Mouse (Mus musculus) gastrocnemius, postnatal 25 days (tissue): Measurements from ENCODE around the gene Pde4d. TPM values are rescaled to one million over a fixed set of nuclear protein-coding genes. Genes with fewer than 3 reads are reported as not detected.

Source experiments
- DNase-seq: peaks from one replicate; pipeline ENCODE4 v3.0.0; 2022
- total RNA-seq, 2 experiments: library from RNA; stranded (reverse); gene quantifications; 1 replicate in 1 of 2; 2 replicates in 1 of 2; pipeline ENCODE4 v1.2.3; 2021

The Pde4d gene
- total RNA-seq, 2 experiments from 2014 or later, result 153 to 164 TPM

DNA sequence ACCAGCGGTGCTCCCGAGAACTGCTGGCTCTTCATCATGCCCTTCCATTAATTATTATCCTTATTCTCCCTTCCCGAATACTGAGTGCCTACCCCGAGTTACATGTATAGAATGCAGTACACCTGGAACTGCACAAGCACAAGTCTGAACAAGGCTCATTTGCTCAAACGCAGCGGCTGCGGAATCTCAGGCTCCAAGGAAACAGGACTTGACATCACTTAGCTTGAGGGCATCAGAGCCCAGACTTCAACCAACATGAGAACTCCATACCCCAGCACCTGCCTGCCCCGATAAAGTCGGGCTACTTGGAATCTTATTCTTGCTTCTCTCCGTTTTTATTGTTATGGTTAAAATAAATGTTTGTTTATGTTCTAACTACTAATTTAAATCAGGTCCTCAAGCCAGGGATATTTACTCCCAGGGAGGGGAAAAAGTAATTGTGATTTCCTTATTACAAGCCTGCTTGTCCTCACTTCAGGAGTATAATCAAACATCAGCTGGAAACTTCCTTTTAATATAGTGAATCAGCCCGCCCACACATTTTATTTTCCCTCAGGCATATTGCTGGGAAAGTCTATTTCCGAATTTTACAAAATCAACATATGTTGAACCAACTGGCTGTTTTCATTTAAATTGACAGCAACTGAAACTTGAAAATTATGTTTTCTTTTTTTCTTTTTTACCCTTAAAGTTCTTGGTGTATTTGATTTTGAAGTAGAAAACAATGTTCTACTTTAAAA is 849.9 kb downstream of the Pde4d start:
- no peak for DNase-seq

DNA sequence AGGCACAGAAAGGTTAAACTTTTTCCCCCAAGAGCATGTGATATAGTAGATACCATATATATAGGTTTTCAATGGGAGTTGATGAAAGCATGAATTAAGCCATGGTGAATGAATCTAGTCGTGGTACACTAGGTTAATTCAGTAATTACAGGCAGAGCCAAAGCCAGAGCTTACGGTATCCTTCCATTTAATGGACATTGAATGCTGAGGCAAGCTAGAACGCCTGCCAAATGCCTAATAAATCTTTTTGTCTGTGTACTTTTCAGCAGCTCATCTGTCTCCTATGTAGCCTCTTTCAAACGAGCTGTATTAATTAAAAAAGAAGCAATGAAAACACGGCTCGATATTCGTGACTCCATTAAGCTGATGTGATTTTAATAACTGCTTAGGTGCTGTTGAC is 862.8 kb downstream of the Pde4d start:
- DNase-seq, result no peak

DNA sequence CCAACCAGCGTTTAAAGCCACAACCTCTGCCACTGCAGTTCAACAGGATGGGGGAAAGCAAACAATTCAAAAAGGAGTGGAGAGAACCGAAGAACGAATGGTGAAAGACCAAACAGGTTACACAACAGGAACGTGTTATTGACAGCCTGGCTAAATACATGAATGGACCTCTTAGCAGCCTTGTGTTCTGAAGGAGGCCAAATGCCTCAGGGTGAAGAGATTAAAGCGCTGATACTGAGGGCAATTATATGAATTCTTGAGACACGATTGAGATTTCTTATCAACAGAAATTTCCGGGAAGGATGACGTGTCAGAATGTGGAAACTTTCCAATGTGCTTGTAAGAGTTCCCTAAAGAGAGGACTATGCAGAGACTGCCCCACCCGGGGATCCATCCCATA is 865.9 kb downstream of the Pde4d start:
- DNase-seq, result no peak

DNA sequence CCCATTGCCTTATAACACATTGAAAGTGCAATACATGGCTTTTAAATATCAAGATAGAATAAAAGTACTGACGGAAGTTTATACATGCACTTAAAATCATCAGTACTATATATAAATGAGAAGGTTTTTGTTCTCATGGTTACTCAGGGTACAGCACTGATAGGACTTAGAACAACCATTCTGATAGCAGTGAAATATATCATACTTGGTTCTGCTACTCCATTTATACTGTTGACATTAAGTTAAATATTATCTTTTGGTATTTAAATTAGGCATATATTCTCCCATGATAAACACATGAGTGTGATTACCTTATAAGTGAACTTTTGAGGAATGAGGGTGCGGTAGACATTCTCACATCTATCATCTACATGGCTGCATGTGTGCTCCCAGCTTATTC is 867.9 kb downstream of the Pde4d start:
- no peak for DNase-seq

DNA sequence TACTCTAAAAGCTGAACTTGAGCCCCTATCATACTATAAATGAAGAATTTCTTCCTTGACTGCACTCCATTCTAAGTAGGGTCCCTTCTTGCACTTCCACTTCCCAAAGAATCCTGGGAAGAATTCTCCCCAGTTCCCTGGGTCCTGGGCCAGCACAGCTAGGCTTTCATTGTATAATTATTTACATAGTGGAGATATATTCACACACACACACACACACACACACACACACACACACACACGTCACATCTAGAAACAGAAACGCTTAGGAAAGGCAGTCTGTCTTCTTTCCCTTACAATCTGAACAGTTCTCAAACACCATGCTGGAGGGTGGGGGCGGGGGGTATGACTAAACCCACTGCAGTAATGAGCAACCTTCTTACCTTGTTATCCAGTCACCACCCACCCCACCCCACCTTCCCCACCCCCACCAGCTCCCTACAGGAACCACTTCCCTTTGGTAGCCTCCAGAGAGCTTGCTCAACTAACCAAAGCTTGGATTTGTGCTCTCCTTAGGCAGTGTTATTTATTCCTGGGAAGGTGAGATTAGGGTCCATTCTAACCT is 868.8 kb downstream of the Pde4d start:
- no peak for DNase-seq

DNA sequence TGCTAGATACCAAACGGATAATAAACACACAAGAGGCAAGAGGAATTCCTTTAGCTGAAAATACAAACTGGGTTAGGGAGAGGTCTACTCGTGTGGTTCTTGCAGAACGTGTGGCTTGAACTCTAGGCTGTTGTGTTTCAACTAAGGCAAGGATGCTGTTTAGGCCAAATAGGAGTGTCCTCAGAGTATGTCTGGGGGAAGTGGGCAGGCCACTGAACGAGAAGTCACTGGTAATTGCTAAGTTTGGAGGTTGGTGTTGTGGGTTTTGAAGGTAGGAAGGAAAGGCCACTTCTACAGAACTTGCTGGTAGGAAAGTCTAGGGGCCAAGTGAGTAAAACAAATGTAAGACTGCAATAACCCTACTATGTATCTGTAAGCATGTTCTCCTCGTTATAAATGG is 876.3 kb downstream of the Pde4d start:
- no peak for DNase-seq

DNA sequence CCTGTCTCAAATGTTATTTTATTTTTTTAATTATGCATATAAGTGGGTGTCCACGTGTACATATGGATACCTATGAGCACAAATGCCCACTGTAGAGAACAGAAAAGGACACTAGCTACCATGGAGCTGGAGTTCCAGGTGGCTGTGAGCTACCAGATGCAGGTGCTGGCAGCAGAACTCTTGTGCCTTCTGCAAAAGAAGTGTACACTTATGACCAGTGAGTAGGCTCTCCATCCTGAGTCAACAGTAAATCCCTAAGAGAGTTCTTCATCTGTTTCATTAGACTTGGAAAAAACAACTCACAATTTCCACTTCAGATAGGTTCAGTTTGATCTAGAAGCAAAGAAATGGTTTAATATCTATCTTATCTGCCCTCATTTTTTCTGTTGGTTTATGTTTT is 881.8 kb downstream of the Pde4d start:
- DNase-seq, result no peak

DNA sequence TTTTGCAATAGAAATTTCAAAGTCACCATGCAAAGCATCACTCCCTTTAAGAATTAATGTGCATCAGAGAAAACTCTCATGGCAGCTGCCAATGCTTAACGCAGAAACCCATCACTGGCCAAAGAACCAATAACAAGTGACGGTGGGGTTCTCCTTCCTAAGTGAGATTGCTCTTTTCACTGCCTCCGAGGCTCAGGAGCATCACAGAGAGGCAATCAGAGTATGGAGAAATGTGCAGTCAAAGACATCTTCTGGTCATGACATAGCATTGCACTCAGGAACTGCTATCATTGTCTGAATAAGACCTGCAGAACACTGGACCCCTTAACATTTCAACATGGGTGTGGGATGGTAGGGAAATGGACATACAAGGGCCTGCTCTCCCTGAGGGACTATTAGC is 892.2 kb downstream of the Pde4d start:
- DNase-seq, result no peak

DNA sequence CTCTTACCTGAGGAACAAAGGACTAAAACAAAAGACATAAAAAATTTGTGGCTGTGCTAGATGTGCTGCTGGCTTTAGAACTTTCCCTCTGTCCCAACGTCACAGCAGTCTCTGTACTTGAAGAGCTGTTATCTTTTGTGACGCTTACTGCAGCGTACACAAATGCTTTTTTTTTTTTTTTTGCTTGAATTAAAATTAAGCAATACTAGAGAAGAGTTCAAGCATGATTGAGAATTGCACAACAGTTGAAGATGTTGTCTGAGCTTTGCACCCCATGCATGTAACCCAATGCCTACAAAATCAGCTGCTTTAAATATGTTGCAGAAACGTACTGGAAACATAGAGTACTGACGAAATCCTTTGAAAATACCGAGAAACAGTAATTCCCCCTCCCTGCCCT is 892.7 kb downstream of the Pde4d start:
- no peak for DNase-seq

DNA sequence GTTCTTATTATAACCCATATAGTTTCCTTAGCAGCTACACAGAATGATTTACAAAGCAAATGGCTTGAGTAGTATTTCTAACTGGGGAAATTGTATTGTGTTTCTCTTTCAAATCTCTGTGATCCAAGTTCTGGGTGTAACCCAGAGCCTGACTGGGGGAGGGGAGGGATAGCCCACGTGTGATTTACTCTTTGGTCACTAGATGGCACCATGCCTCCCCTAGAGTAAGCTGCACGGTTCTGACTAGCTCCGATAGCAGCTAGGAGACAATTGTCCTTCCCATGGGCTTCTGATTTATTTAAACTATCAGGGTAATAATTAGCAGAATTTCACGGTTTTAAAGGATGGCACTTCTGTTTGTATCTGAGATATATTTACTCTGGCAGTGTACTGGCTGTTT is 893.8 kb downstream of the Pde4d start:
- peak; percentile 65 for DNase-seq

DNA sequence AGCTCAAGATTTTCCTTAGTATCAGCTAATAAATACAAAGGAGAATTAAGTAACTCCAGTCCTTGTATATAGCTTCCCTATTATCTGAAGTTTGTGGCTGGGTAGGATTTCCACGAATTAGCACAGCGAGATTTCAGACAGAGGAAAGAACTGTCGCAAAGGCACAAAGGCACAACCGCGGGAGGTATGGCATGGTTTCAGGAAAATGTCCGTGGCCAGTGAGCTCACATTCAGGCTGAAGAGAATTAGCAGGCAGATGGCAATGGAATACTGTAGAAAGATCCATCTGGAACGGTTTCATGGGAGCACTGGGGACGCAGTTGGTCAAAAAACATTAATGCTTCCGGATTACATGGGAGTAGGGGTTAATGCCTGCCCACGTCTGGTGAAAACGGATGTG is 898.0 kb downstream of the Pde4d start:
- peak; percentile 11 for DNase-seq

DNA sequence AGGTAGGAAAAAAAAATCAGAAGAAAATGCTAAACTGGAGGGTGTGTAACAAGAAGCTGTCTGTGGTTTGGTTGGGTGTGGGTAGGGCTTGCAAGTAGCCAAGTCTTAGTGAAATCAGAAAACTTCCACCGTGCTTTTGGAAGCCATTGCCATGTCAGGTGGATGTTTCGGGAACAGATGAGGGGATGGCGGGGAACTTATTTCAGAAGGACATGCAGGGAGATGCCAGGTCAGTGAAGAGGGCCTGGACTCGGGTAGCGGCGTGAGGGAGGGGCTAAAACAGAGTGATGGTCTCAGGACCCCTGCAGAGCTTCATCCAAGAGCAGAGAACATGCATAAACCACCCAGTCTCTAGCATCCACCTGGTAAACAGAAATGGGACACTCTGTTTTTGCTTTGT is 898.6 kb downstream of the Pde4d start:
- no peak for DNase-seq

DNA sequence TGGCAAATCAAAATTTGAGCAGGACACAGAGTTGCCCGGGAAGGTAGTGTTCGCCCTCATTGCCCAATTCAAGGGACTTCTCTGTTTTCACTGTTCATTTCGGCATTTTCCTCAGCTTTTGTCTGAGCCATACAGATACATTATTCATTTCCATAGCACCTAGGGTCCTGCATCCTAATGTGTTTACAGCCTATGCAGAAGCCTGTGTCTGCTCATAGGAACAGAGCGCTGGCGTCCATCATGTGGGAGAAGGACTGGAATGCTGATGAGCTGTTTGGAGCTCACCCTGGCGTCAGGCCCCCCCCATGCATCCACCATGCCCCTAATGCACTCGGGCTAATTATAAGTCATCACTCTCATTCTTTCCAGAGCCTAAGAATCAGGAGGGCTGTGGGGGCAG is 900.4 kb downstream of the Pde4d start:
- DNase-seq, result no peak

DNA sequence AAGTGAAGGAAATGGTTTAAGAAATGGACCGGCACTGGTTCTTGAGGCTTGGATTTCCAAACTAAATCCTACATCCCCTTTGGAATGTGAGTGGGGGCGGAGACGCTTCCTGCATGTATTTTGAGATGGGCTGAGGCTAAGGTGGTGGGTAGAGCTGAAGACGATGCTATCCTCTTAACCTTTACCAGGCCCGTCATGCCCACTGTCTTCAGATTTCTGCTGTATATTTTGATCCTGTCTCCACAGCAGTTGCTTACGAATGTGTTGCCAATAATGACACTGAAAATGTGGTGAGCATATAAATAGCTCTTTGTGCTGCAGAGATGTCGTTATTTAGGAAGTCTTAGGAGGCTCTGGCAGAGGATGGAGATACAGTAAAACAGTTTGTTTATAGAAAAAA is 904.3 kb downstream of the Pde4d start:
- peak; percentile 15 for DNase-seq

DNA sequence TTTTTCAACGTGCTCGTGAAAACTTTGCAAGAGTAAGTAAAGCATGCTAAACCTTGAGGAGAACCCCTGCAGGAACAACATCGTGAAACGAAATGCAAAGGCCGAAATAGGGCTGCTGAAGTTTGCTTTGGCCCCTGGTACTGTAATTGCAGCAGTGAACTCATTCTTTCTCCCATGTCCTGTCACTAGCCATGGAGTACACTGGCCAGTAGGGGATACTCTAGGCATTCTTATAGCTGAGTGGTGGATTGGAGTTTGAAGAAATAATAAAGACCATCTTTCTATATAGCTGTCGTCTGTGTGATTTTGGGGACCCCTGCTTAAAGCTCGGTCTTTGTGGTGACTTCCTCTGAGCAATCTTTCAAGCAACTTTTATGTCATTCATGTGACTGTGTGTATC is 906.5 kb downstream of the Pde4d start:
- no peak for DNase-seq

DNA sequence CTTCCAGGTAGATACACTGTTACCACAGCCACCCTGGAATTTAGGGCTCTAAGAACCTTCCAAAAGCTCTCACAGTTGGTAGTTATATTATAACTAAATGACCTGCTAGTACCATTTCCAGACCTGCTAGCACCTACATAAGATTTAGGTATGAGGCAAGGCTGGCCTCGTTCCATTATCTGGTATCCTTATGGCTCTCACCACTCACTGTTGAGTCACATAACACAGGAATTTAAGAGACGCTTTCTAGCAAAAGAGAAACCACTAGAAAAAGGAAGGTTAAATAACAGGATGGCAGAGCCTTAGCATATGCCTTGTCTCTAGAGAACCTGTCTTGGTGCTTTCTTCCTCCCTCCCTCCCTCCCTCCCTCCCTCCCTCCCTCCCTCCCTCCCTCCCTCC is 910.2 kb downstream of the Pde4d start:
- DNase-seq, result no peak

DNA sequence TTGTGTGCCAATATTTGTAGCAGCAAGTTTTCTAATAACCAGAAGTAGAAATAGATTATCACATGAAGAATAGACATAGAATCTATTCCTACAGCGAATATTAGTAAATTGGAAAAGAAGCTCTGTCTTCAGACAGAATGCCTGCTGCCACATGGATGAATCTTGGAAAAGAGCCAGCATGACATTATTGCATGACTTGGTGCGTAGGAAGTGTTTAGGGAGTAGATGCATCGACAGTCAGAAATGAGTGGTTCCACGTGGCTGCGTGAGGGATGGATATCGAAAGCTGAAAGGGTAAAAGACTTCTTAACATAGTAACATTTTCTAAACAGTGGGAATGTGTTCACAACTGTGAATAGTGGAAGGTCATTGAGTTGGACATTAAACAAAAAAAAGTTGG is 912.6 kb downstream of the Pde4d start:
- no peak for DNase-seq

DNA sequence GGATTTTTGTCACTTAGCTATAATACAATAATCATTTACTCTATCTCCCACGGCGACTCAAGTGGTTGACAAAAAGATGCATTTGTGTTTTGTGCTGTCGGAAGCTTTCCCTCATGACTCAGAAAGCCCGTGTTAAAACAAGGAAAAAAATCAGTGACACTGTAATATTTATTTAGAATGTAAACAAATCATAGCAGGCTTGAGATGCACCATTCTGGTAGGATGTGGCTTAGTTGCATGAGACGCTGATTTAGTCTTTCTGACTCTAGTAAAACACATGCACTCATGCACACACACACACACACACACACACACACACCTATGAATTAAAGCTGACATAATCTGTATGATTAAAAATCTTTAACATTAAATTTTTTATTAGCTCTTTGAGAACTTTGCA is 924.7 kb downstream of the Pde4d start:
- DNase-seq, result no peak

DNA sequence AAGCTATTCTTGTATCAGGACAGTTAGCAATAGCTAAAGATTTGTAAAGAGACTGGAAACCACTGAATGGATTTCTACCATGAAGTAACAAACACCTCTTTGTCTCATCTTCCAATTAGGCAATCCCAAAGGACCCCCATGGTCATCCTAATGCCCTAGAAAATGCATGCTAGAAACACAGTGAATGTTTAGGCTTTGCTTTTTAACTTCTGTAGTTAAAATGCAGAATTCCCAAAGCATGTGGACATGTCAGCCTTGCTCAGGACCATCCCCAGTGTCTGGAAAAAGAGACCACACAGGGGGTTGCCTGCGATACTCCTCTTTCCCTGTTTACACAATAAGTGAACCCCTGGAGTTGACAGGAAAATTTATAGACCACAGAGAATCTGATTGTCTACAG is 926.9 kb downstream of the Pde4d start:
- DNase-seq, result no peak

DNA sequence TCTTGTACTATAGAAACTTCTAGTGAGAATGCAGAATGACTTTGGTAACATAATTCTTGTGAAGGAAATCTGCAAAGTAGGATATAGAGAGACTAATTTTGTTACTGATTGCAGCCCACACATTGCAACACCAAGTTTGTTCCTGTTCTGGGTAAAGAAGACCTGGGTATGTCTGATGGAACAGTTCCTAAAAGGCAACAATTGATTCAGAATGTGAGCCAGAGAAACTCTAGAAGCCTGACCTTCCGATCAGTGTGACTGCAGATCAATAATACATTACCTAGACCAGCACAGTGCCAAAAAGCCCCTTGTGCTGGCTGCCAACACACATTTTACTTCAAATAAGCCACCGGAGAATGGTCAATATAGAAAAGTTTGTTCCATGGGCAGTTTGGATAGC is 930.4 kb downstream of the Pde4d start:
- DNase-seq, result no peak

DNA sequence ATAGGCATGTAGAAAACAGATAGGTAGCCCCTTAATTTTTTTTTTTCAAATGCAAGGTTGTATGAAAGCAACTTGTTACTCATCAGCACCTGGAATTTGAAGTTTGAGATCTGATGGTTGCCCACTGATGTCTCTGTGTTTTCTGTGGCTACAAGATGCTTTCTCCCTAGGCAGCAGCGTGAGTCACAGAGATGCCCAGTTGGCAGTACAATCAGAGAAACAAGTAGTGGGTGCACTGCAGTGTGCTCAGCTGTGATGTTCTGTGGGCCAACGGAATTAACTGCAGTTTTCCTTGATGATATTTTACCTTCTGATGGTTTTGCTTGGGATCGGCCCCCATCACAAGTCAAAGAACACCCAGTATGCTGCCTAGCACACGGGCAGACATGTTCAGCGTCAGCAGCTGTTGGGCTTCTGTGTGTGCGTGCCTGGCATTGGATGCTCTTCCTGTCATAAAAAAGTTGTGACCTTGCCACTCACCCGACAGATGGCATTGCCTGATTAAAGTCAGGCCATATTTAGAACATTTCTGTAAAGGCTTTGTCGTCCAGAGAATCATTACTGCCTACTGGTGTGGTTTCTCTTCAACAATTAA is 939.0 kb downstream of the Pde4d start:
- peak; percentile 8 for DNase-seq

DNA sequence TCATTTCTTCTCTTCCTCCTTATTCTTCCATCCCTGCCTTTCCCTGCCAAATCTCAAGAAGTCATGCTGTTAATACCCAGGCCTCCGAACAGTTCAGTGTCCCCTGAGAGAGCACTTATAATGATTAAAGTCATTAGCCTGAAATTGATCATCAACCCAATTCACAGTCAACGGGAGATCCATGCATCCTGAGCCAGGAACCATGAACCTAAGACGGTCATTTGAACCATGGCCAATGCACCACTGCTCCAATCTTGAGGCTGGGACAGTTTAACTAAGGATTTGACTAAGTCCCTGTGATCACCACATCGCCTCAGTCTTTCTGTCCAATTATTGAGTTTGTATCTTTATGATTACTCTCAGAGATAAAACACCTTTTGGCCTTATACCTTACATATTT is 952.6 kb downstream of the Pde4d start:
- no peak for DNase-seq

DNA sequence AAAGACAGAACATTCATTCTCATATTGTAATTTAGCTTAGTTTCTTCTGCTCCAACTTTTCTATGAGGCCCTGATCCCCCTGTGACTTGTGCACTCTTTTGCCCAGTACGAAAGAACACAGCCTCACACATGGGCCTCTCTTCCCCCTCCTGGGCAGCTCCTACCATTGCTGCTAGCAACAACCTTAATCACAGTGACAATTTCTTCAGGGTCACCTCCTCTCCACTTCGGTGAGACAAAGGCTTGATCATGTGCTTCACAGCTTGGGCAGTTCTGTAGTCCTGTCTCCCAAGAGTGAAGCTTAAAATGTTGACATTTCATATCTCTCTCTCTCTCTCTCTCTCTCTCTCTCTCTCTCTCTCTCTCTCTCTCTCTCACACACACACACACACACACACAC is 953.2 kb downstream of the Pde4d start:
- DNase-seq, result no peak

DNA sequence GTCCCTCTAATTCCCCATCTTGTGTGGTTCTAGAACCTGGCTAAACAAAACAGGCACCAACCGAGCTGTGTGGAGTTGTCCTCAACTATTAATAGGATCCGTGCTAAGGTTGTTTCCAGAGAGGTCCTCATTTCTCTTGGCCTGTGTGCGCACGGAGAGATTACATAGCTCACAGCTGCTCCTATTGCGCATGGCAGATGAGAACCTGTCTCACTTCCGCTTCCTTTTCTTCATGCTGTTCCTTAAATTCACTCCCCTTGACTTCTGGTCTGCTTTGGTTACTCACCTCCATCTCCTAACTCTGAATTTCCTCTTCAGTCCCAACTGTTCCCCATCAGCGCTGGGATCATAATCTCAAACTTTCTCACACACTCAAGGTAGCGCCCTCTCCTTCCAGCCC is 956.6 kb downstream of the Pde4d start:
- no peak for DNase-seq
